Mouse (Mus musculus) bone marrow macrophage, adult 2 months (primary cell): ENCODE data around the gene Slit1.

Source experiments
- CTCF ChIP-seq: IDR thresholded peaks from 2 replicates; pipeline ENCODE4 v1.5.1; 2012; ENCODE audit warnings: low read depth, mild to moderate bottlenecking, low read length, moderate library complexity
- POLR2A ChIP-seq: IDR thresholded peaks from 2 replicates; pipeline ENCODE4 v1.6.1; 2012; ENCODE audit warnings: mild to moderate bottlenecking, low read depth, low read length, borderline replicate concordance

DNA sequence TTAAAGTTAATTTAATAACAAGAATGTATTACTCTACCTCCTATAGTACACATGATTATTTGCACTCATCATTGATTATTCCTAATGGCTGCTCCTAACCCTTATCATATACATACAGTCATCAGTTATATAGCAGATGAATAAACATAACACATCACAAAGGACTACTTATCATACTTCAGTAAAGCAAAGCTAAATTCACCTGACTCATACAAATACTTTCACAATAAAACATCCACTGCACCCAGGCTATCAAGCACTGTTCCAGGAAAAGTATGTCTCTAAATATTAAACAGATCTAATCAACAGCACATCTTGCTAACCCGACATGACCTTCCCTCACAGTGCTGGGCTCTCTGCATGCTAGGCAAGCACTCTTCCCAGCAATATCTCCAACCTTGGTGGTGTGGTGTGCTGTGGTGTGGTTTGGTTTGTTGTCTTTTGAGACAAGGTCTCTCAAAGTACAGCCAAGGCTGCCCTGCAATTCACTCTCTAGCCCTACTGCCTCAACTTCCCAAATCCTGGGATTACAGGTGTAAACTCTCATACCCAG lies 49.5 kb upstream of the Slit1 start:
- TF ChIP-seq POLR2A (no peak), CTCF (no peak)
